Mouse (Mus musculus) CD8-positive naive resting alpha-beta T cell, adult 2 months (primary cell): Measurements from ENCODE around the gene Rgs14.

Experiments used
- DNase-seq, 2 experiments: peaks; one replicate each; pipeline ENCODE4 v3.0.0; 2022; ENCODE audit warnings: low read depth in 2 of 2, low spot score in 2 of 2

Rgs14 gene

GRCm38 (mm10) chr13:55431889-55432685 lies 62.6 kb downstream of the Rgs14 start:
- DNase-seq: peak; percentile 65 to 75
